Mouse (Mus musculus): ENCODE data around the gene Hoxa6. TPM values are rescaled to one million over a fixed set of nuclear protein-coding genes. Genes with fewer than 3 reads are reported as not detected.

Gene Hoxa6
- total and polyA plus RNA-seq, 2 experiments, result not detected

DNA sequence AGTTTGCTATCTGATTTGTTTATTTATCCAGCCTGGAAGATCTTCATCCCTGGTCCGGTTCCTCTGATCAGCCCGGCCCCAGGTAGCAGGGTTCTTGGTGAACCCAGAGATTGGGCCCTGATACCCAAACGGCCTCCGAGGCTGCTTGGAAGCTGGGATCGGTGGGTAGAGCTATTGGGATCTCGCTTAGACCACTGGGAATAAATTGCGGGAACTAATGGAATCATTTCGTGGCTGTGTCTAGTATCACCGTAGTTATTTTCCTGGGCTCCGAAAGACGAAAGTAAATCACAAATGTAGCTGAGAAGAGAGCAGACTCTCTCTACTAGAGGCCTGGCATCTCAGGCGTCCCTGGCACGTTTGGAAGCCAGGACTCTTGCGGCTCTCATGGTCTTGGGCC lies 3.3 kb downstream of the Hoxa6 start:
- Histone ChIP-seq H3K79me2 (ENCODE audit: control insufficient read depth, insufficient read depth, low read length) (no peaks in the 10 kb centered on the region), H3K36me3 (ENCODE audit: control insufficient read depth, insufficient read depth, low read length) (no peaks in the 10 kb centered on the region), H3K4me3 (ENCODE audit: insufficient read depth, low read depth, low read length) (no peak overlapping the region), H3K4me1 (ENCODE audit: control insufficient read depth, insufficient read depth, low read length) (no peaks in the 10 kb centered on the region; the same call in 1 of the 2 replicates), H3K27me3 (ENCODE audit: control insufficient read depth, insufficient read depth, low read length) (peaks cover 36% of the 10 kb centered on the region), H3K27ac (replicated peaks; ENCODE audit: insufficient read depth, low read depth, low read length) (no peak overlapping the region), H3K9ac (ENCODE audit: low read depth, low read length) (no peak overlapping the region)
- no peak for DNase-seq (ENCODE audit: extremely low read depth, low read depth, low spot score)
- 25% methylated on average over 14 of the region's 14 CpGs for WGBS
- TF ChIP-seq CTCF (IDR thresholded peaks at IDR 0.05; ENCODE audit: low read depth, low read length), result no peak
- TF ChIP-seq POLR2A (IDR thresholded peaks at IDR 0.05; ENCODE audit: extremely low read depth, insufficient read depth, low read length), result no peak

DNA sequence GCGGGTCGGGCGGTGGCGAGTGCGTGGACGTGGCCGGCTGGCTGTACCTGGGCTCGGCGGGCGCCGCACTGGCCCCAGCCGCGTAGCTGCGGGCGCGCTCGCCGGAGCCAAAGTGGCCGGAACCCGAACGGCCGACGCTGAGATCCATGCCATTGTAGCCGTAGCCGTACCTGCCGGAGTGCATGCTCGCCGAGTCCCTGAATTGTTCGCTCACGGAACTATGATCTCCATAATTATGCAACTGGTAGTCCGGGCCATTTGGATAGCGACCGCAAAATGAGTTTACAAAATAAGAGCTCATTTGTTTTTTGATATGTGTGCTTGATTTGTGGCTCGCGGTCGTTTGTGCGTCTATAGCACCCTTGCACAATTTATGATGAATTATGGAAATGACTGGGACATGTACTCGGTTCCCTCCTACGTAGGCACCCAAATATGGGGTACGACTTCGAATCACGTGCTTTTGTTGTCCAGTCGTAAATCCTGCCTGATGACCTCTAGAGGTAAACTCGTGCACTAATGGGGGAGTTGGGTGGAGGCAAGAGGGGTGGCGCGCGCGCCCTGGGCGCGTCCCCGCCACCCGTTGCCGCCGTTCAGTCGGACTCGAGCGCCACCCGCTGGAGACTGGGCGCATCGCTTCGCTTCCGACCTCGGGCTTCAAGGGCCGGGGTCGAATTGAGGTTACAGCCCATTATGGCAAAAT lies 4.3 kb downstream of the Hoxa6 start, which contains the start of gene Hoxa5:
TSS of gene Hoxa5 (minus strand) at position 538 of the 703 bp plus-strand sequence.
- Histone ChIP-seq H3K27me3 (ENCODE audit: control insufficient read depth, insufficient read depth, low read length) (peaks cover 36% of the 10 kb centered on the region), H3K9ac (ENCODE audit: low read depth, low read length) (peak within 1 kb of the TSS; percentile 74), H3K4me3 (ENCODE audit: insufficient read depth, low read depth, low read length) (peak within 1 kb of the TSS; percentile 60), H3K27ac (replicated peaks; ENCODE audit: insufficient read depth, low read depth, low read length) (peak within 1 kb of the TSS; percentile 26), H3K4me1 (ENCODE audit: control insufficient read depth, insufficient read depth, low read length) (no peaks in the 10 kb centered on the region; the same call in 1 of the 2 replicates), H3K79me2 (ENCODE audit: control insufficient read depth, insufficient read depth, low read length) (no peaks in the 10 kb centered on the region), H3K36me3 (ENCODE audit: control insufficient read depth, insufficient read depth, low read length) (no peaks in the 10 kb centered on the region)
- no peak for TF ChIP-seq POLR2A (IDR thresholded peaks at IDR 0.05; ENCODE audit: extremely low read depth, insufficient read depth, low read length)
- peak; percentile 82 for TF ChIP-seq CTCF (IDR thresholded peaks at IDR 0.05; ENCODE audit: low read depth, low read length)
- 4% methylated on average over 65 of the region's 65 CpGs for WGBS
- peak; percentile 43 for DNase-seq (ENCODE audit: extremely low read depth, low read depth, low spot score)

GRCm38 (mm10) chr6:52203371-52204049 lies 5.0 kb downstream of the Hoxa6 start:
- Histone ChIP-seq H3K4me3 (ENCODE audit: insufficient read depth, low read depth, low read length) (peak overlapping the region; percentile 60), H3K27me3 (ENCODE audit: control insufficient read depth, insufficient read depth, low read length) (peaks cover 32% of the 10 kb centered on the region), H3K9ac (ENCODE audit: low read depth, low read length) (peak overlapping the region; percentile 74), H3K79me2 (ENCODE audit: control insufficient read depth, insufficient read depth, low read length) (no peaks in the 10 kb centered on the region), H3K27ac (replicated peaks; ENCODE audit: insufficient read depth, low read depth, low read length) (peak overlapping the region; percentile 26), H3K36me3 (ENCODE audit: control insufficient read depth, insufficient read depth, low read length) (no peaks in the 10 kb centered on the region), H3K4me1 (ENCODE audit: control insufficient read depth, insufficient read depth, low read length) (no peaks in the 10 kb centered on the region; the same call in 1 of the 2 replicates)
- TF ChIP-seq POLR2A (IDR thresholded peaks at IDR 0.05; ENCODE audit: extremely low read depth, insufficient read depth, low read length) (no peak), CTCF (IDR thresholded peaks at IDR 0.05; ENCODE audit: low read depth, low read length) (no peak)
- 4% methylated on average over 35 of the region's 46 CpGs for WGBS
- DNase-seq (ENCODE audit: extremely low read depth, low read depth, low spot score), result no peak

DNA sequence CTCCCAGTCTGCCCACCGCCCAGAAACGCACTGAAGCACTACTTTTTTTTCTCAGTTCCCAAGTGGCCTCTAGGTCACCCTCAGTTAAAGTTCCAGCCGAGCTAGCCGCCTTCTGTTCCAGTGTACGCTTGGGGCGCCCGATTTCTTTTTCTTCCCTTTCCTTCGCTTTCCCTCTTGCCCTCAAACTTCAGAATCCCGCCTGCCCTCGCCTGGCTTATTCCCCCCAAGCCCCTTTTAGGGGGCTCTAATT lies 5.5 kb downstream of the Hoxa6 start:
- Histone ChIP-seq H3K4me3 (ENCODE audit: insufficient read depth, low read depth, low read length) (peak overlapping the region; percentile 60), H3K27ac (replicated peaks; ENCODE audit: insufficient read depth, low read depth, low read length) (peak overlapping the region; percentile 26), H3K36me3 (ENCODE audit: control insufficient read depth, insufficient read depth, low read length) (no peaks in the 10 kb centered on the region), H3K27me3 (ENCODE audit: control insufficient read depth, insufficient read depth, low read length) (peaks cover 28% of the 10 kb centered on the region), H3K79me2 (ENCODE audit: control insufficient read depth, insufficient read depth, low read length) (no peaks in the 10 kb centered on the region), H3K4me1 (ENCODE audit: control insufficient read depth, insufficient read depth, low read length) (no peaks in the 10 kb centered on the region; the same call in 1 of the 2 replicates), H3K9ac (ENCODE audit: low read depth, low read length) (peak overlapping the region; percentile 74)
- TF ChIP-seq CTCF (IDR thresholded peaks at IDR 0.05; ENCODE audit: low read depth, low read length), result no peak
- TF ChIP-seq POLR2A (IDR thresholded peaks at IDR 0.05; ENCODE audit: extremely low read depth, insufficient read depth, low read length), result no peak
- no peak for DNase-seq (ENCODE audit: extremely low read depth, low read depth, low spot score)
- WGBS, result 8% methylated on average over 10 of the region's 10 CpGs

GRCm38 (mm10) chr6:52202362-52203120 lies 6.0 kb downstream of the Hoxa6 start:
- peak overlapping the region; percentile 18 for H3K9ac ChIP-seq (ENCODE audit: low read depth, low read length)

More at GRCm38 (mm10) chr6:52202362-52203120, 6.0 kb downstream of the Hoxa6 start:
- H3K79me2 ChIP-seq (ENCODE audit: control insufficient read depth, insufficient read depth, low read length), result no peaks in the 10 kb centered on the region
- no peaks in the 10 kb centered on the region for H3K36me3 ChIP-seq (ENCODE audit: control insufficient read depth, insufficient read depth, low read length)
- peak overlapping the region; percentile 26 for H3K27ac ChIP-seq (replicated peaks; ENCODE audit: insufficient read depth, low read depth, low read length)
- 19% methylated on average over 22 of the region's 22 CpGs for WGBS
- H3K4me1 ChIP-seq (ENCODE audit: control insufficient read depth, insufficient read depth, low read length), result no peaks in the 10 kb centered on the region; the same call in 1 of the 2 replicates
- peaks cover 27% of the 10 kb centered on the region; the same call in 1 of the 2 replicates for H3K27me3 ChIP-seq (ENCODE audit: control insufficient read depth, insufficient read depth, low read length)
- DNase-seq (ENCODE audit: extremely low read depth, low read depth, low spot score), result no peak
- TF ChIP-seq POLR2A (IDR thresholded peaks at IDR 0.05; ENCODE audit: extremely low read depth, insufficient read depth, low read length) (no peak), CTCF (IDR thresholded peaks at IDR 0.05; ENCODE audit: low read depth, low read length) (no peak)
- H3K4me3 ChIP-seq (ENCODE audit: insufficient read depth, low read depth, low read length), result peak overlapping the region; percentile 60; the same call in 1 of the 2 replicates
